Mouse (Mus musculus): ENCODE results near the gene Stx4a. TPM values are rescaled to one million over a fixed set of nuclear protein-coding genes. Genes with fewer than 3 reads are reported as not detected.
"Not testable (repeated sequence)": the region's sequence is repeated elsewhere in the genome, so short reads cannot be mapped to it uniquely, and the experiment has no call there.

Gene Stx4a
- polyA plus RNA-seq, 1 experiment from 2014 or later = 29.3 TPM

- Histone ChIP-seq H3K4me1 (peaks cover 21% of the 10 kb centered on the region), H3K27ac (replicated peaks) (no peak overlapping the region), H3K27me3 (replicated peaks; ENCODE audit: low read depth, poor library complexity, severe bottlenecking) (no peaks in the 10 kb centered on the region), H3K36me3 (replicated peaks) (peaks cover 36% of the 10 kb centered on the region), H3K9me3 (no peaks in the 10 kb centered on the region), H3K4me3 (no peak overlapping the region)
- DNase-seq (ENCODE audit: low spot score) = no peak
- 84% methylated on average over 7 of the region's 7 CpGs for WGBS
Observed at GRCm38 (mm10) chr7:127817053-127817452, 7.0 kb upstream of the Stx4a start.

DNA sequence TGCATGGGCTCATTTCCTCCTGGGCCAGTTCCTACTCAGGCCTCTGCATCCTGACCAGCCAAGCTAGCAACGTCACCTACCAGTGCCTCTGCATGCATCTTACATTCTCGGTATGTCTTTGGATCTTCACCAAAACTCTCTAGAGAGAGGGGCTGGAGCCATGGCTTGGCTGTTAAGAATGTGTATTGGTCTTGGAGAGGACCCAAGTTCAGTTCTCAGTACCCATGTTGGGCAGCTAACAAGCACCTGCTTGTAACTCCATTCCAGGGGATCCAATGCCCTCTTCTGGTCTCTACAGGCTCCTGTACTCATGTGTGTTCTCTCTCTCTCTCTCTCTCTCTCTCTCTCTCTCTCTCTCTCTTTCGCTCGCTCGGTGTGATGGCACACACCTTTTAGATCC is 6.3 kb upstream of the Stx4a start:
- Histone ChIP-seq H3K27me3 (replicated peaks; ENCODE audit: low read depth, poor library complexity, severe bottlenecking) (no peaks in the 10 kb centered on the region), H3K27ac (replicated peaks) (no peak overlapping the region), H3K36me3 (replicated peaks) (peaks cover 30% of the 10 kb centered on the region), H3K4me3 (no peak overlapping the region), H3K9me3 (no peaks in the 10 kb centered on the region), H3K4me1 (peaks cover 26% of the 10 kb centered on the region)
- DNase-seq (ENCODE audit: low spot score) = no peak
- WGBS = 92% methylated on average over 5 of the region's 5 CpGs

- Histone ChIP-seq H3K4me3 (no peak overlapping the region), H3K36me3 (replicated peaks) (peaks cover 11% of the 10 kb centered on the region; the same call in 1 of the 2 replicates), H3K9me3 (no peaks in the 10 kb centered on the region), H3K4me1 (peaks cover 48% of the 10 kb centered on the region), H3K27me3 (replicated peaks; ENCODE audit: low read depth, poor library complexity, severe bottlenecking) (no peaks in the 10 kb centered on the region), H3K27ac (replicated peaks) (no peak overlapping the region; the same call in 1 of the 2 replicates)
- WGBS = 59% methylated on average over 13 of the region's 13 CpGs
- peak; percentile 33 for DNase-seq (ENCODE audit: low spot score)
Observed at GRCm38 (mm10) chr7:127820836-127821509, 3.1 kb upstream of the Stx4a start.

GRCm38 (mm10) chr7:127822494-127822893 is 1.6 kb upstream of the Stx4a start:
- DNase-seq (ENCODE audit: low spot score) = no peak
- H3K4me3 ChIP-seq = no peak overlapping the region; the same call in 1 of the 2 replicates
- no peak overlapping the region for H3K27ac ChIP-seq (replicated peaks)
- H3K27me3 ChIP-seq (replicated peaks; ENCODE audit: low read depth, poor library complexity, severe bottlenecking) = no peaks in the 10 kb centered on the region
- H3K36me3 ChIP-seq (replicated peaks) = peaks cover 10% of the 10 kb centered on the region; the same call in 1 of the 2 replicates
- H3K4me1 ChIP-seq = peaks cover 46% of the 10 kb centered on the region
- WGBS = 88% methylated on average over 3 of the region's 3 CpGs
- no peaks in the 10 kb centered on the region for H3K9me3 ChIP-seq

DNA sequence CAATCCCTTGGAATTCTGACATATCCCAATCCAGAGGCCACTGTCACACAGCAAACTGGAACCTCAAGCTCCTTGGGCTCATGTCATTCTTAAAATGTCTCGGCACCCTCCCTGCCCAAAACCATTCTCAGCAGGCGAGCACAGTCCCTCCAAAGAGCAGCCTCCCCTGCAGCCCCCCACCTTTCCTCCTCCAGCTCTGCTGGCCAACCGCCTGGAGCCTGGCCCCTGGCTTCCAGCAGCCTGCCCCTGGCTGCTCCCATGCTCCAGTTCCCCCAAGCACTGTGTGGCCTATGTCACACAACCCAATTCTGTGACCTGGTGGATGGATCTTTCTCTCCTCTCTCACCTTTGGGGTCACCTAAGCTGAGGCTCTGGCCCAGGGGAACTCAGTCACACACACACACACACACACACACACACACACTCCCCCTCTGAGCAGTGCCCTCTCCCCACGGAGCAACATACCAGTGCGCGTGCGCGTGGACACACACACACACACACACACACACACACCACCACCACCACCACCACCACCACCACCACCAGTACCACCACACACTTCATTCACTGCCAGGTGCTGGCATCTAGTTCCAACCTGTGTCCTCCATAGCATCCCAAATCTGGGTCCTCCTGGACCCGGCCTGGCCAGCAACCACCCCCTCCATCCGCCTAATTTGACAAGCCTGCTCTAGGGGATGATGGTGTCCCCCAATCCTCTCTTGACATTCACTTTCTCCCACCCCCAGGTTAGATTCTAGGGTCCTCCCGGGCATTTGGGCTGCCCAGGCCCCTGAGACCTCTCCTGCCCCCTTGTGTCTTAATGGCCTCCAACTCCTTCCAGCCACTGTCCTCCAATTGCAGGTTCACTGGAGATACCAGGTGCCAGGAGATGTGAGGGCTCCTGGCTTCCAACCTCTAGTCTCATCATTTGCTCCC is 590 bp upstream of the Stx4a start:
- 71% methylated on average over 11 of the region's 11 CpGs for WGBS
- Histone ChIP-seq H3K36me3 (replicated peaks) (0 out of 2 replicates have a peak, but pooled peaks cover 3% of the 10 kb centered on the region), H3K27me3 (replicated peaks; ENCODE audit: low read depth, poor library complexity, severe bottlenecking) (no peaks in the 10 kb centered on the region), H3K4me3 (peak overlapping the region; percentile 89), H3K4me1 (peaks cover 46% of the 10 kb centered on the region), H3K27ac (replicated peaks) (peak overlapping the region; percentile 93), H3K9me3 (no peaks in the 10 kb centered on the region)
- DNase-seq (ENCODE audit: low spot score) = no peak

GRCm38 (mm10) chr7:127835550-127835949 is 11.5 kb downstream of the Stx4a start:
- Histone ChIP-seq H3K27ac (replicated peaks) (no peak overlapping the region), H3K4me1 (peaks cover 2% of the 10 kb centered on the region), H3K36me3 (replicated peaks) (no peaks in the 10 kb centered on the region), H3K27me3 (replicated peaks; ENCODE audit: low read depth, poor library complexity, severe bottlenecking) (no peaks in the 10 kb centered on the region), H3K4me3 (no peak overlapping the region), H3K9me3 (no peaks in the 10 kb centered on the region)
- DNase-seq (ENCODE audit: low spot score) = no peak
- WGBS = 81% methylated on average over 2 of the region's 2 CpGs

DNA sequence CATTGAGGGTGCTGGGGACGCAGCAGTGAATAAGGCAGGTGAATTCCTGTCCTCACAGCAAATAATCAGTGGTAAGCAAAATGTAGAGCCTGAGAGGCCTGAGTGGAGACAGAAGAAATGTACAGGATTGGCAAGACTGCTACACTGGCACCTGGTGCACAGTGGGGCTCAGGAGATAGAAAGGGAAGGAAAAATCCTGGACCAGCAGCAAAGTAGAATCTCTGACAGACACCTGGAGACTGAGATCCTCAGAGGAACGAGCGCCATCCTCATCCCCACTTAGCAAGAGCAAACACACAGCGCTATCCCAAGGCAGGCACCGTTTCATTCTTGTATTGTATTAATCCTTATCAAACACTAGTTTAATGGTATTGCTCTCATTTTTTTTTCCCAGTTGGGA is 13.4 kb downstream of the Stx4a start:
- H3K4me3 ChIP-seq = no peak overlapping the region
- H3K9me3 ChIP-seq = no peaks in the 10 kb centered on the region
- no peaks in the 10 kb centered on the region for H3K27me3 ChIP-seq (replicated peaks; ENCODE audit: low read depth, poor library complexity, severe bottlenecking)
- no peak overlapping the region for H3K27ac ChIP-seq (replicated peaks)
- no peak for DNase-seq (ENCODE audit: low spot score)
- H3K36me3 ChIP-seq (replicated peaks) = no peaks in the 10 kb centered on the region
- WGBS = 93% methylated on average over 5 of the region's 5 CpGs
- H3K4me1 ChIP-seq = peaks cover 10% of the 10 kb centered on the region

DNA sequence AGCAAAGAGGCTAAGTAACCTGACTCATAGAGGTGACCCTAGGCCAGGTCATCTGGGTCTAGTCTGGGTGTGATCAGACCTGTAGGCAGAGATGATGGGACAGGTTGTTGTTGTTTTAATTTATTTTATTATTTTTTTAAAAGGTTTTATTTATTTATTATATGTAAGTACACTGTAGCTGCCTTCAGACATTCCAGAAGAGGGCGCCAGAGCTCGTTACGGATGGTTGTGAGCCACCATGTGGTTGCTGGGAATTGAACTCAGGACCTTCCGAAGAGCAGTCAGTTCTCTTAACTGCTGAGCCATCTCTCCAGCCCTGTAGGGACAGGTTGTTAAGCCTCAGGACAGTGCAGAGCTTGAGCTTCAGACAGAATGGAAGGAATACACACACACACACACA is 13.8 kb downstream of the Stx4a start:
- peaks cover 14% of the 10 kb centered on the region for H3K4me1 ChIP-seq
- WGBS = 77% methylated on average over 4 of the region's 4 CpGs
- not testable (repeated sequence) for DNase-seq (ENCODE audit: low spot score); H3K27ac ChIP-seq (replicated peaks); H3K9me3 ChIP-seq; H3K27me3 ChIP-seq (replicated peaks; ENCODE audit: low read depth, poor library complexity, severe bottlenecking); H3K36me3 ChIP-seq (replicated peaks); H3K4me3 ChIP-seq

DNA sequence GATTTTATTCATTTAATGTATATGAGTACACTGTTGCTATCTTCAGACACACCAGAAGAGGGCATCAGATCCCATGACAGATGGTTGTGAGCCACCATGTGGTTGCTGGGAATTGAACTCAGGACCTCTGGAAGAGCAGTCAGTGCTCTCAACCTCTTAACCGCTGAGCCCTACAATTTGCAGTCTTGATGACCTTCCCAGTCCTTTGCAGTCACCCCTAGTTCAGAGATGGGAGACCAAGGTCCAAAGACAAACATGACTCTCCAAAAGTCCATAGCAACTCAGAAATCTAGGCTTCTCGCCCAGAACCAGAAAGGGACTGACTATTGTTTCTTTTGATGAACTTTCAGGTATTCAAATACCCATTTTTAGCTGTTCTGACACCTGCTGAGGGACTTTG is 15.9 kb downstream of the Stx4a start:
- Histone ChIP-seq H3K36me3 (replicated peaks) (peaks cover 15% of the 10 kb centered on the region), H3K4me1 (peaks cover 15% of the 10 kb centered on the region)
- not testable (repeated sequence) for H3K27me3 ChIP-seq (replicated peaks; ENCODE audit: low read depth, poor library complexity, severe bottlenecking); DNase-seq (ENCODE audit: low spot score); H3K4me3 ChIP-seq; H3K9me3 ChIP-seq; H3K27ac ChIP-seq (replicated peaks)
- 76% methylated on average over 2 of the region's 2 CpGs for WGBS

- Histone ChIP-seq H3K4me3 (peak overlapping the region; percentile 77), H3K9me3 (no peaks in the 10 kb centered on the region), H3K36me3 (replicated peaks) (peaks cover 16% of the 10 kb centered on the region), H3K27ac (replicated peaks) (peak overlapping the region; percentile 85), H3K27me3 (replicated peaks; ENCODE audit: low read depth, poor library complexity, severe bottlenecking) (no peaks in the 10 kb centered on the region), H3K4me1 (peaks cover 15% of the 10 kb centered on the region)
- WGBS = 5% methylated on average over 15 of the region's 15 CpGs
- no peak for DNase-seq (ENCODE audit: low spot score)
Observed at GRCm38 (mm10) chr7:127840886-127841285, 16.8 kb downstream of the Stx4a start.

GRCm38 (mm10) chr7:127841340-127842000 is 17.4 kb downstream of the Stx4a start:
- Histone ChIP-seq H3K27ac (replicated peaks) (peak overlapping the region; percentile 85), H3K4me3 (peak overlapping the region; percentile 77), H3K27me3 (replicated peaks; ENCODE audit: low read depth, poor library complexity, severe bottlenecking) (no peaks in the 10 kb centered on the region), H3K9me3 (no peaks in the 10 kb centered on the region), H3K4me1 (peaks cover 15% of the 10 kb centered on the region), H3K36me3 (replicated peaks) (peaks cover 22% of the 10 kb centered on the region)
- DNase-seq (ENCODE audit: low spot score) = peak; percentile 93
- under 1% methylated on average over 46 of the region's 46 CpGs for WGBS

DNA sequence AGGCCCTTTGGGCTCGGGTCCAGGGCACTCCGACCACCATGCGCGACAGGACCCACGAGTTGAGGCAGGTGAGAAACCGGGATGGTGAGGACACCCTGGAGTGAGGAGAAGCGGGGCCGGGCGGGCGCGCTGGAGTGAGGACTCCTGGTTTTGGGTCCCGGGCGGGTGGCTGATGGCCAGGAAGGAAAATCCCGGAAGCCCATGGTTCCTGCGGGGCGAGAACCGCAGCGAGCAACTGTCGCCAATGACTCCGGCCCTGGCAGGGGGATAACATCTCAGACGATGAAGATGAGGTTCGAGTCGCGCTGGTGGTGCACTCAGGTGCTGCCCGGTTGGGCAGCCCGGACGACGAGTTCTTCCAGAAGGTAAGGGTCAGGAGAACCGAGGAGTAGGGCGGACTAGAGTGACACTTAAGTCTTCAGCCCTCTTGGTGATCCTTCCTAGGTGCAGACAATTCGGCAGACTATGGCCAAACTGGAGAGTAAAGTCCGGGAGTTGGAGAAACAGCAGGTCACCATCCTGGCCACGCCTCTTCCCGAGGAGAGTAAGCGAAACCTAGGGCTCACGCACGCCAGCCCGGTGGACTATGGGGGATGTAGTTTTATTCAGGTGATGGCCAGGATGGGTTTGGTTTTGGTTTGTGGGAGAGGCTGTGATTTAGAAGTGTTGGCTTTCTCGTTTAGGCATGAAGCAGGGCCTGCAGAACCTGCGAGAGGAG is 18.1 kb downstream of the Stx4a start:
- Histone ChIP-seq H3K4me3 (peak overlapping the region; percentile 77), H3K4me1 (peaks cover 15% of the 10 kb centered on the region), H3K9me3 (no peaks in the 10 kb centered on the region), H3K36me3 (replicated peaks) (peaks cover 29% of the 10 kb centered on the region), H3K27me3 (replicated peaks; ENCODE audit: low read depth, poor library complexity, severe bottlenecking) (no peaks in the 10 kb centered on the region), H3K27ac (replicated peaks) (peak overlapping the region; percentile 85)
- WGBS = under 1% methylated on average over 40 of the region's 40 CpGs
- DNase-seq (ENCODE audit: low spot score) = peak; percentile 77

Measured in embryonic facial prominence, embryonic 10.5 days (tissue).